Mouse (Mus musculus): ENCODE data around the gene Trim72.
A peak's percentile ranks its signal among the peaks of the same experiment; 100 is the strongest.

The Trim72 gene

DNA sequence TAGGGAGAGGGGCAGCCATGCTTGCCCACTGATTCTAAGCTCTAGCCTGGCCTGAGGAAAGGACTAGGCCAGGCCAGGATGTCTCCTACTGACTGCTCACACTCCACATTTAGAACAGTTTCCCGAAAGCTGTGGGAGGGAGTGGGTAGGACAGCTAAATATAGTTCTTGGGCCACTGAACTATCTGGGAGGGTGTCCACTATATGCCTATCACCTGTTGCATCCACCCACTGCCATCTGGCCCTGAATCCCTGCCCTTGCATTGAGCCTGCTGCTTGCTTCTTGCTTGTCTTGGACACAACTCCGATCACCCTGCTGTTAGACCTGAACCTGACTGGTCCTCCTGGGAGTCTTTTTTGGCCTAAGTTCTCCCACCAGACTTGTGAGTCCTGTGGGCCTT, at the start of gene Trim72:
Gene Trim72 (plus strand): TSS at position 262 of the 400 bp plus-strand sequence.
- no peak for DNase-seq

DNA sequence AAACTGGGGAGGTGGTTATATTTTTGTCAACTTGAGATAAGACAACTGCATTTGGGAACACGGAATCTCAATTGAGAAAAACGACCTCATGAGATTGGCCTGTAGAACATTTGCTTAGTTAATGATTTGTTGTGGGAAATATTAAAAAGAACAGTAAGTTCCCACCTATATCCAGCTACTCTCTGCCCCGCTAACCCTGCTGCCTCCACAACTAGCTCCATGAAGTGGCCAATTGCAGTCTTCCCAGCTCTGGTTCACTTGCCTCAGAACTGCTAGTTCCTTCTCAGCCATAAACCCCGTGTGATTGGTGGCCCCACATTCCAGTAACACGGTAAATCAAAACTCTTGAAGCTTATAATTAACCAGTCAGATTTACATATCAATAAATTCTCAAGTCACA, 44.4 kb upstream of the Trim72 start:
- DNase-seq, result no peak

DNA sequence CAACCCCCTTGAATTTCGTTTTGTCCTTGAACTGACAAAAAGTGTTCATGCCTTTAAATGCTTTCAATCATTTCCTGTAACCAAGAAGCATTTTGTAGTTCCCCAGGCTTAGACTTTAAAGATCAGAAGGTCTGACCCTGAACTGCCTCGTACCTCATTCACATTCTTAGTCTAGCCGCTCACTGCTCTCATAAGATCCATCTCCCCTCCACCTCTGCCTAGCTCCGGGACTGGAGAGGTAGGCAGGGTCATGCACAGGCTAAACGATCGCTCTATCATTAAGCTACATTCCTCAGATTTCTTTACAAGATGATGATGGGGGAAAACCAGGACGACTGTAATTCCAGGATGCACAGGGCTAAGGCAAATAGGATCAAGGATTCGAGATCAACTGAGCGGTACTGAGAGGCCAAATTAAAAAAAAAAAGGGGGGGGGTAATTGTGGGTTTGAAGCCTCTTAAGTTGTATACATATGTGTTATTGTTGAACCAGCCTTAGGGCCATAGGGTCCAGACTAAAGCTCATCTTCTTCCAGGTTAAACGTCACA, 37.3 kb upstream of the Trim72 start:
- DNase-seq, result peak in 1 of 2 experiments; percentile 19

DNA sequence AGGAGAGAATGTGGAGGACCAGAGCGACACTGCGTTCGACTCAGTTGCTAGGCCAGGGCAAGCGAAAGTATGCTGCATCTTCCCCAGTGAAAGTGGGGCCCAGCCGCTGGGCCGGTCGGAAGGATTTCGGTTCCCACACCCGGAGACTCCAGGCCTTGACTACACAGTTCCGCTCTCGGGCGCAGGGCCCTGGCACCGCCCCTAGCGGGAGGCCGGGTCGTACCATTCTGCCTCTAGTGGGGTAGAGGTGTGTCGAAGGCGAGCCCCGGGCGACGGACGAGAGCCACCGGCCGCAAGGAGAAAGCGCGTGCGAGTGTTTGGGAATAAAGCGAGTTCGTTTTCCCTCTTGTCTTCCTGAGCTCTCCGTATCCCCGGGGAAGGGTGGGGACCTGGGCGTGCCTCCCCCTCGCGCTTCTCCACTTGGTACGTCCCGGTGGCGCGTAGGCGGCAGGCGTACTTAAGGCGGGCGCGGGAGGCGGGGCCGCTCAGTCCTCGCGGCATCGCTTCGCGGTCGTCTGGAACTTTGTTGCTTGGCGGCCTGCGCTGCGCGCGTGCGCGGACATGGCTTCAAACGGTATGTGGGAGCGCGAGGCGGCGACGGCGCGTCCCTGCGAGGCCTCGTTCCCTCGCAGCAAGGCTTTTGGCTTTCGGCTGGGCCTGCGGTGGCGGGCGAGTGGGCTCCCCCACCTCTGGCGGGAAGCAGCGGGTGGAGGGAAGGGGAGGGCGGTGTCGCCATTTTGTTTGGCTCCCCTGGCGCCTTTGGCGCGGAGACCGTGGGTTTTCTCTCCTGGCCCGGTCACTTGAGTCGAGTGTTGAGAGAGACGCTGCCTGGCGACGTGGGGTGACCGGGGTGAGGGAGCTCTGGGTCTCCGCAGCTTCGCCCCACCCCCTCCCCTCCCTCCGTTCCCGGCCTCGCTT, 36.5 kb upstream of the Trim72 start, which contains the start of gene Fus:
Gene Fus (plus strand): TSS at position 454 of the 918 bp plus-strand sequence.
- peak; percentile 93 to 95 for DNase-seq

DNA sequence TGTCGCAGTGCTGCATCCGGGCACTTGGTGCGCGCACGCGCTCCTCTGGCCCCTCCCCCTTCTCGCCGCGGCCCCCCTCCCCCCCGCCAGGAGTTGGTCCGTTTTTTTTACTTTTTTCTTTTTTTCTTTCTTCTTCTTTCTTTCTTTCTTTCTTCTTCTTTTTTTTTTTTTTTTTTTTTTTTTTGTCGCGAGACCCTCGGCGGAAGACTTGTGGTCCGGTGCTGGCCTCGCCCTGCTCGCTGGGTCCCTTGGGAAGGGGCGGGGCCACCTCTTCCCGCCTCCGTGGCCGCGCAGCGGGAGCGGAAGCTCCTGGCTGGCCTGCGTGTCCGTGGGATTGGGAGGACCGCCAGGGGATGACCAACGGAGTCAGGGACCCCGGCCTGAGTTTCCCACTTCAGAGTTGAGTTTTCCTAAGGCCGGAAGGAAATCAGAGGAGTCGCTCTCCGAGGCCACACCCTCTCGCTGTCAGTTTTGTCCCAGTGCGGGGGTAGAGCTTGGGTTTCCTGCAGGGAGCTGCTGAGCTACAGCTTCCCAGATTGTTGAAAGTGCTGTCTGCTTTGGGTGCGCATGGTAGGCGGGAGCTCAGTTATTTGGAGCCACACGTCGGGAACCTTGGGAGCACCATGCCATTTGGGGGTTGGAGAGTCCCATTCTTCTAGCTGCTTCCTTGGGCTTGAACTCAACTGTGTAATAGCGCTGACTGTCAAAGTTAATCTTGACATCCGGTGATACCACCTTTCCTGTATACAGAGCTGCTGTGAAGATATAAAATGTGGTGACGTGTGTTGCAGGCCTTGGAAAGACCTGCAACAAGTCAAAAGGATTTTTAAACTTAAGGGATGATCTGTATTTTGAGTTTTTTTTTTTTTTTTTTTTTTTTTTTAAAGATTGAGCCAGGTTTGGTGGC, 35.6 kb upstream of the Trim72 start:
- peak; percentile 68 to 81 for DNase-seq

DNA sequence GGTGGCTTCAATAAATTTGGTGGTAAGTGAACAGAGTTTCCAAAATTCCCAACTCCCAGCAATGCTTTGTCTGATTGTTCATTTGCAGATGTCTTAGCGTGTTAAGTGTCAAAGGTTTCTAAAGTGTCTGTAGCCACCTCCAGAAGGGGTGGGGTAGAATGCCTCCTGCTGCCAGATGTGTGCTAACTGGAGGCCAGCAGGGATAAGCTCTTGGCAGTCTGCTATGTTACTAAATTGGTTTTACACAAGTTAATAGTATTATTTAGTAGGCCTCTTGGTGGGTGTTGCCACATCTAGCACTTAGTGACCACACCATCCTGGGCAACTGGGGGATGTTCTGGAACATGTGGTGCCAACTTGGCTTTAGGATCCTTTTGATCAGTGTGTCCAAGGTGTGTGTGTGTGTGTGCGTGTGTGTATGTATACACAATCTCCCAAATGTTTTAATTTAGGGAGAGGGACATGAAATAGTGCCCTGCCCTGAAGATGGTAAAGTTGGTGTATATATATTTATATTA, 29.3 kb upstream of the Trim72 start:
- no peak for DNase-seq

DNA sequence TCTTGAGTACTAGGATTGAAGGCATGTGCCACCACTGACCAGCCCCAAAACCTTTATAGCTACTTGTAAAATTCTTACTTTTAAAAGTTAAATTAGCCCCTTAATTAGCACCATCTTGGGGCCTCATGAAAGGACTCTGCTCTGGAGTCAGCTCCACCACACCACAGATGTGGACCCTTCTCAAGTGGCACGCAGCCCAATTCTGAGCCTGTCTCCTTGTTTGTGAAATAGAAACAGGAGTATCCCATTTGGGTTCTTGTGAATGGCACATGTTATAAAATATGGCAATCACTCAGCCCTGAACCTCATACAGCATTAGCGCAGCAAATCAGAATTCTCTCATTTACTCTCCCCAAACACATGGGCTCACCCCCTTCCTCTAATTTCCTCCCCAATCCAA, 24.9 kb upstream of the Trim72 start:
- DNase-seq, result no peak

DNA sequence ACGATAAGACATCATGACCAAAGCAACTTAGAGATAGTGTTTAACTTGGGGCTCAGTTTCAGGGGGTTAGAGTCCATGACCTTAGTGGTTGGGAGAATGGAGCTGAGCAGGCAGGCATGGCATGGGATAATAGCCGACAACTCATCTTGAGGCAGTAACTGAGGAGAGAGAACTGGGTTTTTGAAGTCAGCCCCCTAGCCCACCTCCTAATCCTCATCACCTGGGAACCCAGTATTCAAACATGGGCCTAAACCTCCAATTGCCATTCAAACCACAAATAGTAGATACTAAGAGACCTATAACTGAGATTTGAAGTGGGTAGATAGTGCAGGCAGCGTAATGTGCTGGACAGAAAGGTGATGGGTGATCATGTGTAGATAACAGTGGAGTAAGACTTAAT, 23.1 kb upstream of the Trim72 start:
- DNase-seq, result no peak

DNA sequence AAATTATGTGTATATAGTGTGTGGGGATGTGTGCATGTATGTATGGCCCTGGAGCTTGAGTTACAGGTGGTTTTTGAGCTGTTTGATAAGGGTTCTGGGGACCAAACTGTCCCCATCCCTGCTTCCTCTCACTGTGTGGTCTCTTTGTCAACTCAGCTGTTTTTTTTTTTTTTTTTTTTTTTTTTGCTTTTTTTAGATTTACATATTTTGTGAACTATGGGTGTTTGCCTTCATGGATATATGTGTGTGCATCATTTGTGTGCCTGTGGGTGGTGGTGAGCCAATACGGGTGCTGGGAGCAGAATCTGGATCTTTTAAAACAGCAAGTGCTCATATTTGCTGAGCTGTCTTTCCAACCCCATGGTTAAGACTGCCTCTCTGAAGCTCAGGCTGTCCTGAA, 14.8 kb upstream of the Trim72 start:
- DNase-seq, result no peak

DNA sequence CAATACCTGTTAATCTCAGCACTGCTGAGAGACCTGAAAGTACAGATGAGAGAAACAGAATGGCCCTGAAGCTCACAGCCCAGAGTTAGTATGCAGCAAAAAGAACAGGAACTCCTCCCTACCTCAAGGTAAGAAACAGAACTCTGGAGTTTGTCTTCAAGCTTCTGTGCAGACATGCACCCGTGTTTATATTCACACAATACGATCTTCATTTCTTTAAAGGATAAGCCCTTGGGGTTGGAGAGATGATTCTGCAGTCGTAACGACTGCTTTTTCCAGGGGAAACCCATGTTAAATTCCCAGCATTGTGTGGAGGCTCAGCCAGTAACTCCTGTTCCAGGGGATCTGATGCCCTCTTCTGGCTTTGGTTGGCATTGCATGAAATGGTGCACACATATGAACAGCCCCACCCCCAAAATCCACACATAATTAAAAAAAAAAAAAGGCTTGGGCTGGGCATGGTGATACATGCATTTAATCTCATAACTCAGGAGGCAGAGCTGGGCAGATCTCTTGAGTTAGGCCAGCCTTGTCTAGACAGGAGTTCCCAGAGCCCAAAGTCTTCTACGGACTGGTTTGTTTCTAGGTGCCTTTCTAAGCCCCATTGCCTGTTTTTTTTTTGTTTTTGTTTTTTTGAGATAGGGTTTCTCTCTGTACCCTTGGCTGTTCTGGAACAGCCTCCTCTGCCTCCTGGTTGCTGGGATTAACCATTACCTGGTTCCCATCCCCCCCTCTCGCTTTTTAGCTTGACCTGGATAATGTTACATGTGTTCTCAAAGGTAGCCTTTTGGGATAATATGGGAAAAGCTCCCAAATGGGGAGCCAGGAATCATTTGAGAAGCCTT, 11.9 kb upstream of the Trim72 start:
- DNase-seq, result peak; percentile 80 to 84

DNA sequence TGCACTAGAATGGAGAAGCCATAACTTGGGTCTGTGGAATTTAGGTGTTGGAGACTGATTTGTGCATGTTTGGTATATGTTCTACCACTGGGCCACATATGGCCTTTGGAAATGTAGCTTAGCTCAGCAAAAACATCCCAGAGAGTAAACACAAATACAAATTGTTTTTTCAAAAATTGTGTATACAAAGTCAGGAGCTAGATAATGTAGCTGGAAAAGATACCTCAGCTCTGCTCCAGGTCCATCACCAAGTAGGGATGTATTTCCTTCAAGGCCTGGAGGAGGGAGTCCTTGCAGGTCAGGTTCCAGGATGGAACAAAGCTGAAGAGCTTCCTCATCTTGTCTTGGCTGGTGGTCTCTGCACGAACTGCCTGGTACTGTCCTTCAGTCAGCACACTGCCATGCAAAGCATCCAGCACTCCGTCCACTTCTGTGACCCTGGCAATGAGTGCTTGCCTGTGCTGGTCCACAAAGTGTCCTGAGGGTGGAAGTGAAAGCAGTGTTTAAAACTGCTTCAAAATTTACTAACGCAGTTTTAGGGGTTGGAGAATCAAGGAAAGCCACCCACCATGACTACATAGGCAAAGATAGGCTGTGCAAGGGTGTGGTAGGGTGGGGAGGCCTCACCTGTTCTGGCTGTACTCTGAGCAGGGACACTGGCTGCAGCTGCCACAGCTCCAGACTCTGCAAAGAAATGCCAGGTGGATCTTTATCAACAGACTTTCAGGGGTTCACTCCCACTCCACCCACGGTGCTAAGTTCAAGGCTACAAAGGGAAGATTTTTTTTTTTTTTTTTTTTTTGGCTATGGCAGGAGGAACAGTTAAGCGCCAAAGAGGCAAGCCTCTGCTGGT, 11.0 kb upstream of the Trim72 start:
- peak; percentile 39 to 59 for DNase-seq

DNA sequence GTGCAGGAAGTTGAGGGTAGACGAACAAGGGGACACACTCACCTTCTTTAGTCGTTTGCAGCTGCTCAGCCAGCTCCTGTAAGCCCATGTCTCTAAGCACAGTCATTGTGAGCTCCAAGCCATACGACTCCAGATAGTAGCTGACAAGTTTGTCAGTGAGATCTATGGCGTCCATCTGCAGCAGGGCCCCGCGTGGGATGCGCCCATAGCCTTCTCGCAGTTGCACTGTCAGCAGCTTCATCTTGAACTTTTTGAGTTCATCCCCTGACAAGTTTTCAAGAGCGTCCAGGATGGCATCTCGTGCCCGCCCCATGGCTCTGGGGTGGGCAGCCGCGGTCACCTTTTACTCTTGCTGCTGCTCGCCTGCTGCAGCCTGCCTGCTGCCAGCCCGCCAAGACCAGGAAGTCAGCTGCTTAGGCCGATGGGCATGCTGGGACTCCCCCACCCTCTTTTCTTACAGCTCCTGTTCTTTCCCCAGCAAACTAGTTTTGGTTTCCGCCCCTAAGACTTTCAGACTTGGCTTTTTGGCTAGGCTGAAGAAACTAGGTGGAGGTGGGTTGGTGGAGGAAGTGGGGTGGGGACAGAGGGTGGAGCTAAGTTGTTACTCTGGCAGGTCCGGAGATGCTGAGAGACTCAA, 10.3 kb upstream of the Trim72 start, which contains the start of gene Pycard:
Gene Pycard (minus strand): TSS at position 527 of the 637 bp plus-strand sequence.
- DNase-seq, result peak; percentile 78 to 87

DNA sequence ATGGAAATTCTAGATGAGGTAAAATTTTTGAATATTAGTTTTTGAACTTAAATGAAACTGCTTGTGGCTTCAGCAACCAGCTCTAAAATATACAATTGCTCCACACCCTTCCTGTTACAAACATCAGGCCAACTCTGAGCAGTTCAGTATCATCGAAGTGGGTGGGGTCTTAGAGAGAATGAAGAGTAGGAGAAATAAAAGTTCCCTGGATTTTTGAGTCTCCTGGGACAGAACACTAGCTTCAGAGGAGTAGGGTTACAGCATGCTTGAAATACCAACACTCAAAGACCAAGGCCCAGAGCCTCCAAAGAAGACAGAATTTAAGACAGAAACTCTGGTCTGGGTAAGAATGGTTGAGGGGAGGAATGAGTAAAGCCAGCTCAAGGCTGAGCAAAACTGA, 4.3 kb upstream of the Trim72 start:
- DNase-seq, result no peak

DNA sequence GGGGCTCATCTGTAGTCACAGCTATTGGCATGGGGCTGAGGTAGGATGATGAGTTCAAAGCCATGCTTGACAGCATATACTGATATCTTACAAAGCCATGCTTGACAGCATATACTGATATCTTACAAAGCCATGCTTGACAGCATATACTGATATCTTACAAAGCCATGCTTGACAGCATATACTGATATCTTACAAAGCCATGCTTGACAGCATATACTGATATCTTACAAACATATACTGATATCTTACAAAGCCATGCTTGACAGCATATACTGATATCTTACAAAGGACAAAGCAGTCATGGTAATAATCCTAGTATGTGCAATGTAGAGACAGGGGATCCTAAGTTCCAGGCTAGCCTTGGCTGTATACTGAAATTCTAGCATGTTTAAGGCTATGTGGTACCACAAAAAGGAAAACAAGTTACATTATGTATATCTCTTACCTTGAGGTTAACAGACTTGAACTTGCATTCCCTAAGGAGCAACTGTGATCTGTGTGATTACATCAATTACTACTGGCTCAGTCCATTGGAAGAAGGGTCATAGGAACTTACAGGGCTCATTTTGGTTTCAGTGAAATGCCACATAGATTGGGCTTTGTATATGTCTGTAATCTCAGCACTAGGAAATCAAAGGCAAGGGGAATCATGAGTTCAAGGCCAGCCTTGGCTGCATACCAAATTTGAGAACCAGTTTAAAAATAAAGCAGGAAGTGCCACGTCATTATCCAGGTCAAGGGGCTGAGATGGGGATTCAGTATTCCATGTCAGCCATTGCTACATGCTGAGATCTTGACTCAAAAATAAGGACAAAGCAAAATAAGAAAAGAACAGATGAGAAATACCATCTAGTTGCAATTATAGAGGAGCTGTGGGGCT, 3.4 kb upstream of the Trim72 start:
- no peak for DNase-seq

DNA sequence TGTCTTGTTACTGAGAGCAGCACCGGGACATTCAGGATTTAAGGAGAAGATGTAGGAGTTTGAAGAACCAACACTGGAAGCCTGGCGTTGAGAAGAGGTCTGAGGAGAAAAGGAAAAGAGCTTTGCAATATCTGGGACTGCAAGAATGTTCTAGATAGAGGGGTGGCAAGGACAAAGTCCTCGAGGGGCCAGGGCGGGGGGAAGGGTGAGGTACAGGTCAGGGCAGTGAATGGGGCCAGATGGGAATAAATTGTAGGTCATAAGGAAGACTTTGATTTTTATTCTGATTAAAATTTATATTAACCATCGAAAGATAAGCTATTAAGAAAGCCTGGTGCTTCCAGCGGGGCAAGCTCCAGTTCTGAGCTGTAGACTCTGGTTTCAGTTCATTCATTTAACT, 651 bp upstream of the Trim72 start:
- no peak for DNase-seq

DNA sequence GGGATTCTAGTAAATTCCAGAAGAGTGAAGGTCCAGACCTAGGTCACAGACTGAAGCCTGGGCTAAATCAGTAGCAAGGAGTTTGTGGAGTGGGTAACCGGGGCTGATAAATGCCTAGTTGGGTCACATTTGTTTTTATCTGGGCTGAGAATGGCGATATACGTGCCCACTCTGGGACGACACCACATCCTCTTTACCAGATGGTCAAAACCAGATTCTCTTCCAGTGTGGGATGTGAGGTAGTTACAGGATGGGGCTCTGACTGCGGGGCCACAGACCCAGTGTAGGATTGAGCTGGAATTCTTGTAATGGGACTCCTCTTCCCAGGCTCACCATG, 369 bp downstream of the Trim72 start:
- DNase-seq, result no peak

DNA sequence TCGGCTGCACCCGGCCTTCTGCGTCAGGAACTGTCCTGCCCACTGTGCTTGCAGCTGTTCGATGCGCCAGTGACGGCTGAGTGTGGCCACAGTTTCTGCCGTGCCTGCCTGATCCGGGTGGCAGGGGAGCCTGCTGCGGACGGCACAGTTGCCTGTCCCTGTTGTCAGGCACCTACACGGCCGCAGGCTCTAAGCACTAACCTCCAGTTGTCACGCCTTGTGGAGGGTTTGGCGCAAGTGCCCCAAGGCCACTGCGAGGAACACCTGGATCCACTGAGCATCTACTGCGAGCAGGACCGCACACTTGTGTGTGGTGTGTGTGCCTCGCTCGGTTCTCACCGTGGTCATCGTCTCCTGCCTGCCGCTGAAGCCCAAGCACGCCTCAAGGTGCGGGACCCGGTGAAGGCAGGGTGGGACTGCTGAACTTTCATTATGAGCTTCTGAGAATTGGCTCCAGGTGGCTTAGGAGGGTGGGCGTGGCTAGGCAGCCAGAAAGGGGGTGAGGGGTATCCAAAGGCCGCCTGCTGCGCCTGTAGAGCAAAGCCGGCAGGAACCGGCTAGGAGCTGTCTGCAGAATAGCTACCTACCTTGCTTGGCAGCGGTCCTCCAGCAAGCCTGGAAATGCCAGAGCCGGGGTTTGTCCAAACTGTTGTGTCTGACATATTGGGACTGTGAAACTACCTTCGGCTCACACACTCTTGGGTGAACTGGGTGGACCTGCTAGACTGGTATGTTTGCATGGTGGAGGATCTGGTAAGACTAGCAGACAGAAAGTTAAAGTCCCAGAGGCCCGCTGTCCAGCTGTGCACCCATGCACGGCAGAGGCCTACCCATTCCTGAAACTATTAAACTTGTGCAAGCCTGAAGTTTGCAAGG, 976 bp downstream of the Trim72 start:
- peak; percentile 52 to 71 for DNase-seq

DNA sequence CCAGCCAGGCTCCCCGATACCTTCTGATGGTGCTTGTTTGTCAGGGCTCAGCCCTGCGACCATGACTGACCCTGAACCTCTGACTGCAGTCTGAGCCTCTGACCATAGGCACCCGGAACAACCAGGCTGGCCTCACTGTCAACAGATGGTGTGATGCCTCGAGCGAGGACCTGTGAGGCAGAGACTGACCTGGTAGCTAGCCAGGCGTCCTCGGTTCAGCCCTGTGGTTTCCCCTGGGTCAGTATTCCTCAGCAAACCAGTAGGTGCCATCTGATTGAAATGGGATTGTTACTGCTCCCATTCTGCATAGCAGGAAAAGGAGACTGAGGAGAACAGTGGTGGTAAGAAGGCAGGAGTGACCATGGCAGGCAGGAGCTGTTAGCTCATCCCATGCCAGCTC, 2.4 kb downstream of the Trim72 start:
- no peak for DNase-seq
